Mouse (Mus musculus): ENCODE results near the gene Cks1brt. TPM values are rescaled to one million over a fixed set of nuclear protein-coding genes. Genes with fewer than 3 reads are reported as not detected.

Cks1brt gene
- polyA plus RNA-seq, 1 experiment from 2014 or later, result not detected

Small RNA genes within 50 kb of the gene (microRNA-seq; reads per million reads assigned to microRNA genes)
- not detected for gene Gm23388 (ENCODE audit: borderline number of aligned reads)

Other genes starting within 250 kb of the Cks1brt start
- 2.1 and 2.2 TPM in 2 replicates for gene Klf1, start 250.0 kb upstream of the Cks1brt start, polyA plus RNA-seq (2014; fragmentation: Nextera tagmentation; extraction: Ambion mirVana)
- 10.1 and 11.5 TPM in 2 replicates for gene Dnase2a, start 243.4 kb upstream of the Cks1brt start, polyA plus RNA-seq (2014; fragmentation: Nextera tagmentation; extraction: Ambion mirVana)
- 3.4 and 3.6 TPM in 2 replicates for gene Mast1, start 214.6 kb upstream of the Cks1brt start, polyA plus RNA-seq (2014; fragmentation: Nextera tagmentation; extraction: Ambion mirVana)
- gene Rtbdn, start 204.9 kb upstream of the Cks1brt start, polyA plus RNA-seq (2014; fragmentation: Nextera tagmentation; extraction: Ambion mirVana), result 0.20 TPM in 1 of 2 replicates, not detected in the other
- not detected in 2 replicates for gene Gm49661, start 182.5 kb upstream of the Cks1brt start, polyA plus RNA-seq (2014; fragmentation: Nextera tagmentation; extraction: Ambion mirVana)
- 715 and 771 TPM in 2 replicates for gene Prdx2, start 182.3 kb upstream of the Cks1brt start, polyA plus RNA-seq (2014; fragmentation: Nextera tagmentation; extraction: Ambion mirVana)
- 73.7 and 88.9 TPM in 2 replicates for gene Rnaseh2a, start 182.2 kb upstream of the Cks1brt start, polyA plus RNA-seq (2014; fragmentation: Nextera tagmentation; extraction: Ambion mirVana)
- 16.8 and 18.4 TPM in 2 replicates for gene Junb, start 173.2 kb upstream of the Cks1brt start, polyA plus RNA-seq (2014; fragmentation: Nextera tagmentation; extraction: Ambion mirVana)
- gene Hook2, start 161.3 kb upstream of the Cks1brt start, polyA plus RNA-seq (2014; fragmentation: Nextera tagmentation; extraction: Ambion mirVana), result 13.1 and 15.3 TPM in 2 replicates
- gene Best2, start 137.4 kb upstream of the Cks1brt start, polyA plus RNA-seq (2014; fragmentation: Nextera tagmentation; extraction: Ambion mirVana), result 0.30 and 0.58 TPM in 2 replicates
- 97.3 and 101 TPM in 2 replicates for gene Asna1, start 126.6 kb upstream of the Cks1brt start, polyA plus RNA-seq (2014; fragmentation: Nextera tagmentation; extraction: Ambion mirVana)
- 127 and 133 TPM in 2 replicates for gene Trir, start 125.1 kb upstream of the Cks1brt start, polyA plus RNA-seq (2014; fragmentation: Nextera tagmentation; extraction: Ambion mirVana)
- 22.9 and 24.8 TPM in 2 replicates for gene Tnpo2, start 115.0 kb upstream of the Cks1brt start, polyA plus RNA-seq (2014; fragmentation: Nextera tagmentation; extraction: Ambion mirVana)
- 20.9 and 25.8 TPM in 2 replicates for gene Fbxw9, start 91.9 kb upstream of the Cks1brt start, polyA plus RNA-seq (2014; fragmentation: Nextera tagmentation; extraction: Ambion mirVana)
- 0.68 TPM in 1 of 2 replicates, not detected in the other for gene Gm5741, start 83.9 kb upstream of the Cks1brt start, polyA plus RNA-seq (2014; fragmentation: Nextera tagmentation; extraction: Ambion mirVana)
- gene Dhps, start 80.2 kb upstream of the Cks1brt start, polyA plus RNA-seq (2014; fragmentation: Nextera tagmentation; extraction: Ambion mirVana), result 44.0 and 49.5 TPM in 2 replicates
- 125 and 127 TPM in 2 replicates for gene Wdr83os, start 71.2 kb upstream of the Cks1brt start, polyA plus RNA-seq (2014; fragmentation: Nextera tagmentation; extraction: Ambion mirVana)
- gene Wdr83, start 70.6 kb upstream of the Cks1brt start, polyA plus RNA-seq (2014; fragmentation: Nextera tagmentation; extraction: Ambion mirVana), result 33.1 and 38.6 TPM in 2 replicates
- gene Man2b1, start 68.7 kb upstream of the Cks1brt start, polyA plus RNA-seq (2014; fragmentation: Nextera tagmentation; extraction: Ambion mirVana), result 35.3 and 35.6 TPM in 2 replicates
- 1.6 TPM in 2 replicates for gene Zfp791, start 28.8 kb upstream of the Cks1brt start, polyA plus RNA-seq (2014; fragmentation: Nextera tagmentation; extraction: Ambion mirVana)
- gene Olfr371, start 74.1 kb downstream of the Cks1brt start, polyA plus RNA-seq (2014; fragmentation: Nextera tagmentation; extraction: Ambion mirVana), result 0.18 TPM in 1 of 2 replicates, not detected in the other
- gene Orc6, start 147.7 kb downstream of the Cks1brt start, polyA plus RNA-seq (2014; fragmentation: Nextera tagmentation; extraction: Ambion mirVana), result 90.7 and 92.7 TPM in 2 replicates
- gene Vps35, start 147.9 kb downstream of the Cks1brt start, polyA plus RNA-seq (2014; fragmentation: Nextera tagmentation; extraction: Ambion mirVana), result 126 and 140 TPM in 2 replicates
- 2.3 and 2.8 TPM in 2 replicates for gene Mylk3, start 234.4 kb downstream of the Cks1brt start, polyA plus RNA-seq (2014; fragmentation: Nextera tagmentation; extraction: Ambion mirVana)

Measured in embryonic facial prominence, embryonic 14.5 days (tissue).